Mouse (Mus musculus) Patski (cell line): ENCODE measurements at regions not wholly inside any gene's neighbourhood (a gene's known extent, or its start where the extent isn't known, plus 50 kb on each side); places are given as distances from the start of the nearest gene placed in this dataset.

Experiments used
- ATAC-seq: fragments of 100-300 bp; one replicate; pipeline ENCODE4 v1.8.0; 2021
- CTCF ChIA-PET: fragments of 350-600 bp; sonication (Branson Sonifier 250); formaldehyde crosslinking; loops from one replicate; lab custom pipeline; 2022; ENCODE audit warnings: inconsistent platforms; lab: Charles Lee
- POLR2A ChIA-PET: fragments of 350-600 bp; sonication (Branson Sonifier 250); formaldehyde crosslinking; loops from one replicate; lab custom pipeline; 2022; ENCODE audit warnings: antibody characterized with exemption, inconsistent platforms; lab: Charles Lee
- DNase-seq: peaks from one replicate; pipeline ENCODE4 v3.0.0-alpha.2; 2011; ENCODE audit warnings: low read depth, low spot score
- H3K27me3 ChIP-seq: fragments of 371-371 bp; one replicate; pipeline ENCODE4 v1.5.1; 2021
- CTCF ChIP-seq: fragments of 100-300 bp; IDR thresholded peaks from one replicate; pipeline ENCODE4 v1.5.1; 2021
- in situ Hi-C: fragments of 300-500 bp; cut with MboI; formaldehyde crosslinking; loops from 3 replicates; pipeline ENCODE4 v1.11.1; 2018; ENCODE audit warnings: low pct_unique_long_range_greater_than_20kb, mixed read lengths

- in situ Hi-C loops = loop anchor here (25.0 kb wide), 2 partner anchors 1321 to 1629 kb away; no protein-coding TSS in a partner anchor
These were observed 65.6 kb downstream of the 4933402N22Rik start for GRCm38 (mm10) chr5:11983452-11983851.

DNA sequence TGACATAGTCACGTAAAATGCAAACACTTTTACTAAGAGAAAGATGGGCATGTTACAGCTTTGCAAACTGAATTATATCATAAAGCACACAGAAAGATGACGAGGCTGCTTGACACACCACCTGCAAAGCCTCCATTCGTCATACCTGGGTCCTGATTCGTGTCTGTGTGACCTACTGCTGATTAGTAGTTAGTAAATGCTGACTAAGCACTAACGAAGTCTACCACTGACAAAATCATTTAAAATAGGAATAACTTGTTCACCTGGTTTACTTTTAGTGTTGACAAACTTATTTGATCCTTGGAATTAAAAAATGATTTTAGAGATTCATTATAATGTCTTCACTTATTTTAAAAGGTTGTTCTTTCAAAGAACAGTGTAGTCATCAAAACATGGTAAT, 71.3 kb downstream of the 4933402N22Rik start:
- no peaks in the 10 kb centered on the region for H3K27me3 ChIP-seq
- in situ Hi-C loops = loop anchor here (25.0 kb wide), 2 partner anchors 1327 to 1623 kb away; no protein-coding TSS in a partner anchor
- ChIA-PET CTCF (interaction anchor here (2.0 to 4.7 kb wide), 2 partner anchors 12 to 13 kb away, joined by 7 to 23 read pairs; no protein-coding TSS in a partner anchor), POLR2A (no interaction called here)
- ATAC-seq (no peak), DNase-seq (no peak)
- TF ChIP-seq CTCF = no peak

More at GRCm38 (mm10) chr5:11983452-11983851, 65.6 kb downstream of the 4933402N22Rik start:
- no peak for ATAC-seq
- POLR2A ChIA-PET = no interaction called here
- H3K27me3 ChIP-seq = peaks cover 12% of the 10 kb centered on the region
- no peak for TF ChIP-seq CTCF
- DNase-seq = no peak
- CTCF ChIA-PET = interaction anchor here (0.8 to 1.5 kb wide), 3 partner anchors 11 to 41 kb away, joined by 3 to 4 read pairs (median 3); no protein-coding TSS in a partner anchor

- DNase-seq (no peak), ATAC-seq (no peak)
- CTCF ChIA-PET = interaction anchor here (0.6 to 3.0 kb wide), 20 partner anchors 9 to 1629 kb away, joined by 3 to 19 read pairs (median 4); no protein-coding TSS in a partner anchor
- H3K27me3 ChIP-seq = peaks cover 6% of the 10 kb centered on the region
- TF ChIP-seq CTCF = peak; percentile 80
- in situ Hi-C loops = no loop called here
- POLR2A ChIA-PET = no interaction called here
These were observed 82.9 kb downstream of the 4933402N22Rik start for GRCm38 (mm10) chr5:12000777-12001176.

DNA sequence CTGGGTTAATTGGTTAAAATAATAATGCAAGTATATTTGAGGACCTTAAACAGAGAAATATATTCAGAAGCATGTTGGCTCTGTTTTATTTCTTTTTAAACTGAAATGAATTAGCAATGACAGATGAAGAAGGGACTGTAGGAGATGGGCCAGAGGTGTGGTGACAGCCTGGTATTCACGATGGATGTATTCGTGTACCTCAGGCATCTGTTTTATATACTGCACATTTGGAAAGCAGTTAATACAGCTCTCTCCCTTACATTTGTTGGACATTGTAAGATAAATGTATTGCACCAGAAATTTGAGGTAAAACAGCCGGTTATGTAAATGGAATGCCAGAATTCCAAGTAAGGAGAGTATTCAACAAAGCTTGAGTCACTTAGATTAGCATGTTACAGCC, 88.6 kb downstream of the 4933402N22Rik start:
- H3K27me3 ChIP-seq = no peaks in the 10 kb centered on the region
- ChIA-PET CTCF (no interaction called here), POLR2A (no interaction called here)
- TF ChIP-seq CTCF = no peak
- in situ Hi-C loops = no loop called here
- DNase-seq = no peak
- no peak for ATAC-seq

GRCm38 (mm10) chr5:12016332-12016731, 98.5 kb downstream of the 4933402N22Rik start:
- no peak for TF ChIP-seq CTCF
- ATAC-seq (no peak), DNase-seq (no peak)
- in situ Hi-C loops = no loop called here
- peaks cover 12% of the 10 kb centered on the region for H3K27me3 ChIP-seq
- ChIA-PET CTCF (interaction anchor here (1.5 kb wide), 1 partner anchor 15 kb away, joined by 5 read pairs; no protein-coding TSS in a partner anchor), POLR2A (interaction anchor here (0.7 kb wide), 1 partner anchor 536 kb away, joined by 3 read pairs; no protein-coding TSS in a partner anchor)

DNA sequence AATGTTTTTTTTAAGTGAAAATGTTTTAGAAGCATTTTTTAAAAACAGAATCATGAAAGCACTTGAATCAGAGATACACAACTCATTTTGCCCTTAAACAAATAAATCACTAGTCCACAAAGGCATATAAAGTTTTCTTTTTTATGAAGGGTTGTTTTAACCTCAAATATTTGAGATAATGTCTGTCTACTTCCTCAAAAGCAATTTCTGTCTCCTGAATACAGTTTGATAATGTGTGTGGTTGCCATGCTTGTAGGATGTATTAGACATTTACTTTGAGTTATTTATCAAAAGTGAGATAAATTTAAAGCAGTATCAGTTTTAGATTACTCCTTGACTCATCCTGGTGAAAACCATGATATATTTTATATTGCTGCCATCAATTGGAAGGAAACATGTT, 102.6 kb downstream of the 4933402N22Rik start:
- POLR2A ChIA-PET = no interaction called here
- no peak for TF ChIP-seq CTCF
- in situ Hi-C loops = no loop called here

GRCm38 (mm10) chr5:12024705-12025383, 107.0 kb downstream of the 4933402N22Rik start:
- H3K27me3 ChIP-seq = peaks cover 3% of the 10 kb centered on the region
- ChIA-PET CTCF (interaction anchor here (0.7 to 1.2 kb wide), 3 partner anchors 13 to 70 kb away, joined by 3 read pairs; no protein-coding TSS in a partner anchor), POLR2A (no interaction called here)
- no peak for TF ChIP-seq CTCF
- ATAC-seq (no peak), DNase-seq (no peak)
- in situ Hi-C loops = loop anchor here (25.0 kb wide), 1 partner anchor 1362 kb away; no protein-coding TSS in a partner anchor

More for the DNA sequence above, 102.6 kb downstream of the 4933402N22Rik start:
- CTCF ChIA-PET = no interaction called here
- peaks cover 7% of the 10 kb centered on the region for H3K27me3 ChIP-seq
- no peak for DNase-seq
- ATAC-seq = no peak

DNA sequence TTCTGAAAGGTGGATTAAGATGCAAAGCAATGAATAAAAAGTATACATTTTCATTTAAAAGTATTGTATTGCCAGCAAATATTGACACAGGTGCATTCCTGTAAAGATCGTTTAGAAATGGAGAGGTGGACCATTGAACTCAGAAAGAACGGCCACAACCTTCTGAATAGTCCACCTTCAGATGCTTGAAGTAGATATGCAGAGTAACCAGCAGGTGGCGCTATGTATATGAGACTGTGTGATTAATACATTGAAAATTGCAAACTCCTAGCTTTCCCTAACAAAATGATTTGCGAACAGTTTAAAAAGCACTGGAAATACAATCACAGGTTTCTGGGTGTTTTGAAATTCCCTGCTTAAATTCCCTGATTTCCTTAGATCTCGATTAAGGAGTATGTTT, 112.2 kb downstream of the 4933402N22Rik start:
- in situ Hi-C loops = loop anchor here (5.0 to 25.0 kb wide), 3 partner anchors 352 to 1357 kb away; partner anchors contain the start of gene Sema3d
- ChIA-PET POLR2A (no interaction called here), CTCF (interaction anchor here (0.5 to 2.0 kb wide), 13 partner anchors 9 to 523 kb away, joined by 3 to 7 read pairs (median 4); partner anchors contain the start of gene Sema3d)
- H3K27me3 ChIP-seq = no peaks in the 10 kb centered on the region
- ATAC-seq = peak; percentile 67
- TF ChIP-seq CTCF = peak; percentile 77
- no peak for DNase-seq

GRCm38 (mm10) chr5:12049806-12050205, 132.0 kb downstream of the 4933402N22Rik start:
- H3K27me3 ChIP-seq = no peaks in the 10 kb centered on the region
- ChIA-PET POLR2A (interaction anchor here (0.6 kb wide), 1 partner anchor 1499 kb away, joined by 8 read pairs; no protein-coding TSS in a partner anchor), CTCF (interaction anchor here (1.4 kb wide), 1 partner anchor 11 kb away, joined by 4 read pairs; no protein-coding TSS in a partner anchor)
- DNase-seq = no peak
- in situ Hi-C loops = loop anchor here (25.0 kb wide), 1 partner anchor 1337 kb away; no protein-coding TSS in a partner anchor
- ATAC-seq = no peak
- TF ChIP-seq CTCF = no peak

GRCm38 (mm10) chr5:12080191-12080590, 162.3 kb downstream of the 4933402N22Rik start:
- H3K27me3 ChIP-seq = no peaks in the 10 kb centered on the region
- ATAC-seq (peak; percentile 78), DNase-seq (peak; percentile 72)
- CTCF ChIA-PET = interaction anchor here (2.0 kb wide), 1 partner anchor 23 kb away, joined by 8 read pairs; no protein-coding TSS in a partner anchor
- POLR2A ChIA-PET = no interaction called here
- in situ Hi-C loops = no loop called here
- no peak for TF ChIP-seq CTCF
